Mouse (Mus musculus): ENCODE data around the gene C1qc.

GRCm38 (mm10) chr4:136928928-136929327 is 36.1 kb upstream of the C1qc start:
- TF ChIP-seq CTCF (IDR thresholded peaks at IDR 0.05; ENCODE audit: low read depth, low read length) (peak; percentile 40), POLR2A (IDR thresholded peaks at IDR 0.05; ENCODE audit: extremely low read depth, insufficient read depth, low read length) (no peak)

Data from liver, adult 2 months (tissue).